Mouse (Mus musculus): ENCODE measurements at regions not wholly inside any gene's neighbourhood (a gene's known extent, or its start where the extent isn't known, plus 50 kb on each side); places are given as distances from the start of the nearest gene placed in this dataset.

DNA sequence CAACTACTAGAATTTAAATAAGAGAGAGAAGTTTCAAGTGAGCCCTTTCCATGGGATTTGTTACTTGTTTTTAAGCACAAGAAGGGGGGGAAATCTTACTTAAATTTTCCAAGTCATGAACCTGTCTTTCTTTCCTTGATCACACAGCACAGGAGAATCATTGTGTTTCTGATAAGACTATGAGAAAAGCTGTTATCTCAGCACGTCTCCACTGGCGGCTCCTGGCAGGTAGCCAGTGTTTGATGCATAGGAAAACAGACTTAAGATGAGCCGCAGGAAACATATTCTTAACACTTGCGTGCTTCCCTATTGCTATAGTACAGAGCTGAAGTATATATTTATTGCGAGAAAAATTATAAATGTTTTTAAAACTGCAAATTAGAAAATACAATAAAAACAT lies 920.3 kb downstream of the Efna5 start:
- peak; percentile 78 for DNase-seq (ENCODE audit: low read depth)
- TF ChIP-seq CTCF (IDR thresholded peaks at IDR 0.05; ENCODE audit: borderline replicate concordance, extremely low read depth, insufficient read depth, insufficient read length) (no peak), POLR2A (IDR thresholded peaks at IDR 0.05; ENCODE audit: borderline replicate concordance, extremely low read depth, insufficient read depth, insufficient read length, poor library complexity, severe bottlenecking) (no peak)

DNA sequence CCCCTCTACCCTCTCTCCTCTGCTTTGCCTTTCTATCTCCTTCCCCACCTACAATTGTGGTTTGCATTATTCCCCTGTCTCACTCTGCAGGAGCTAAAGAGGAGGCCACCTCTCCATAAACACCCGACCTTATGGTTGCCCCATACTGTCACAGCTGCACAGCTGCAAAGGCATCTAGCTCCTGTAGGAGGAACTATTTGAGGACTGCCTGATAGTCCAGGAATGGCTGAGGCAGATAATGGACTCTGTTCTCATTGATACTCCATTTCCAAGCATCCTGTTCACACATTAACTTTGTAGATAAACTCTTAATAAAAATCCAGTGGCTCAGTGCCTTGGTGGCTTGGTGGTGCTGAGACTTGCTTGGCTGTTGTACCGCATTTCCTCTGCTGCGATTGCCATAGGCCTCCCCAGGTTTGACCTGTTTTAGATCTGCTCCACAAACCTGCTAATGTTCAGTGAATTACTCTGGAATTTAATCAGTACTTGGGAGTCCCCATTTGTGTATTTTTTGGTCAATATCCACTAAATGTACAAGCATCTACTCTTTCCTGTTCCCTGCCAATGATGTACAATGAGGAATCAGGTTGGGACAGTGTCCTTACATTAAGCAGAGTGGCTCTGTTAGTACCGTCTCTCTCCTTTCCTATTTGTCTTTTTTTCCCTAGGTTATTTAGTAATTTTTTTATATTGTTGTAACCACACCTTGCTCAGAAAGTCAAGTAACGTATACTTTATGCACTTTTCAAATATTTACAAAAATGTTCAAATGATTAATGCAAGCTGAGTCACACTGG lies 920.9 kb downstream of the Efna5 start:
- DNase-seq (ENCODE audit: low read depth) = no peak
- TF ChIP-seq POLR2A (IDR thresholded peaks at IDR 0.05; ENCODE audit: borderline replicate concordance, extremely low read depth, insufficient read depth, insufficient read length, poor library complexity, severe bottlenecking) = no peak
- TF ChIP-seq CTCF (IDR thresholded peaks at IDR 0.05; ENCODE audit: borderline replicate concordance, extremely low read depth, insufficient read depth, insufficient read length) = no peak

DNA sequence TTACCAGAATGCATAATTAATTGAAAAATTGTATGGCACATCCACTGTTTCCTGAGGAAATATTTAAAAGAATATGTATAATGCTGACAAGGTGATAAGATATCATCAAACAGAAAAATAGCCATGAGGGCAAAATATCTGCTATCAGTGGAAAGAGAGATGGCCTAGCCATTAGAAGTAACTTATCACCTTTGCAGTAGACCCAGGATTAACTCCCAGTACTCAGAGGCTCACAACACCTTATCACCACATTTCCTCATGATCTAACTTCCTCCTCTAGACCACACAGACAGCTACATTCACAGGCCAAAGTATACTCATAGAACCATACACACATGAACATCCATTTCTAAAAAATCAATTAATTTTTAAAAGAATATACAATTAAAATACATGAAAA lies 963.4 kb downstream of the Efna5 start:
- DNase-seq (ENCODE audit: low read depth) = no peak
- no peak for TF ChIP-seq POLR2A (IDR thresholded peaks at IDR 0.05; ENCODE audit: borderline replicate concordance, extremely low read depth, insufficient read depth, insufficient read length, poor library complexity, severe bottlenecking)
- no peak for TF ChIP-seq CTCF (IDR thresholded peaks at IDR 0.05; ENCODE audit: borderline replicate concordance, extremely low read depth, insufficient read depth, insufficient read length)

DNA sequence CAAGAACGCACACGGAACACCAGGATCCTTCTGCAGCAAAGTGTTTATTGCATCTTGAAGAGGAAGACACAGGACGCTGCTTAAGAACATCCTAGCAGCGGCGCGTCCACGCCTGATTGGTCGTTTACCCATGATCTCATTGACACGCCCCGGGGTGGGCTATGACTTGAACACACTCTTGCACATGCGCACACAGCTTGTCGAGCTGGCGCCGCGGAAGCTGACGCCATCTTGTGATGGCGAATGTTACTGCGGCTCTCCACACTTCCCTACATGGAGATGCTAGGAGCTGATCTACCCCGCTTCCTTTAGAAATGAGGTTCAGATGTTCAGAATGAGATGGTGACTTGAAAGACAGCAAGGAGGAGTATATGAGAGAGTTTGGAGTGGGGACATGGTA lies 978.2 kb downstream of the Efna5 start:
- no peak for DNase-seq (ENCODE audit: low read depth)

DNA sequence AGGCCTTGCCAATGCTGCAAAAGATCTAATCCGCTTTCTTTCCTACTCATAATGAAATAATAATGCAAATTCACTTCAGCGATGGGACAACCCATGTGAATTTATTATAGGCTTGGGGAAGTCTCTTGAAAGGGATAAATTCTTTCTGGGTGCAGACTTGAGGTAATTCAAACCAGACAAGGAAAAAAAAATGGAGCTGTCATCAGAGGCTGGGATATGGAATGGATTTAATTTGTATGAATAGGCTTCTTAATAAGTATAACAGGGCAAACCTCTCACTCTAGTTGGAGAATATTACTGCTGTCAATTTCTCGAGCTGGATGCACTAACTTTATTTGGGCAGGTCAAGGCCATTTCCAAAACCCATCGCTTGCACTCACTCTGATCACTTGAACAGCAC lies 990.5 kb downstream of the Efna5 start:
- peak; percentile 14 for DNase-seq (ENCODE audit: low read depth)
- TF ChIP-seq POLR2A (IDR thresholded peaks at IDR 0.05; ENCODE audit: borderline replicate concordance, extremely low read depth, insufficient read depth, insufficient read length, poor library complexity, severe bottlenecking) (no peak), CTCF (IDR thresholded peaks at IDR 0.05; ENCODE audit: borderline replicate concordance, extremely low read depth, insufficient read depth, insufficient read length) (no peak)

More for the DNA sequence above, 978.2 kb downstream of the Efna5 start:
- TF ChIP-seq POLR2A (IDR thresholded peaks at IDR 0.05; ENCODE audit: borderline replicate concordance, extremely low read depth, insufficient read depth, insufficient read length, poor library complexity, severe bottlenecking) (no peak), CTCF (IDR thresholded peaks at IDR 0.05; ENCODE audit: borderline replicate concordance, extremely low read depth, insufficient read depth, insufficient read length) (no peak)

DNA sequence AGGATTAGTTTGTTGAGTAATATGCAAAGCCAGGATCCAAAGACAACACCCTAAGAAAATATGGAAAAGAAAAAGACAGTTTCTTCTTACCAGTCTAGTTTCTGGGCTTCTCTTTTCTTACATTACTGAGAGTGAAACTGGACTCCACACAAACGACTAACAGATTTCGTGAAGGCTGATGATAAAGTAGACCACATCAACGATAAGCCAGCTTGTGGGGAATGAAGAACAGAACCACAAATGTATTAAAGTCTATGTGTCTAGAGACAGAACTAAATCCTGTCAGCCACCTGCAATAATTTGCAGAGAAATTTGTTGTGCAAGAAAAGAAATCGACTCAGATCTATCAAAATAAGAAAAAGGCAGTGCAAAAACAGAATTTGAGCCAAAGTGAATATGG lies 1015.0 kb downstream of the Efna5 start:
- TF ChIP-seq CTCF (IDR thresholded peaks at IDR 0.05; ENCODE audit: borderline replicate concordance, extremely low read depth, insufficient read depth, insufficient read length) (no peak), POLR2A (IDR thresholded peaks at IDR 0.05; ENCODE audit: borderline replicate concordance, extremely low read depth, insufficient read depth, insufficient read length, poor library complexity, severe bottlenecking) (no peak)
- no peak for DNase-seq (ENCODE audit: low read depth)

DNA sequence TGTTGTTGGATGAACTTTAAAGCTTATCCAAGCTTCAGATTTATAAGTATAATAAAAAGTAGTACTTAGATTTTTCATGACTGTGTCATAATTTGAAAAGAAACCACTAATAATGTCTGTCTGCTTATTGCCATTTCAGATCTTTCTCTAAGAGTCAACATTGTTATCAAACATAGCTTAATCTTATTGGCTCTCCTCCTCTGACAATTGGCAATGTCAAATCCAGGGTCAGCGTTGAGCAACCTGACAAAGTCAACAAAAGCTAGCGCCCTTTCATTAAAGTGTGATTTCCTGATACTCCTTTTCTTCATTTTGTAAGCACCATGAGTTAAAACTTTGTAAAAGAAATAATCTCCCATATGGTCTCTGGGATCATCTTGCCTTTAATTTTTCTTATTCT lies 1018.7 kb downstream of the Efna5 start:
- TF ChIP-seq CTCF (IDR thresholded peaks at IDR 0.05; ENCODE audit: borderline replicate concordance, extremely low read depth, insufficient read depth, insufficient read length) (no peak), POLR2A (IDR thresholded peaks at IDR 0.05; ENCODE audit: borderline replicate concordance, extremely low read depth, insufficient read depth, insufficient read length, poor library complexity, severe bottlenecking) (no peak)
- DNase-seq (ENCODE audit: low read depth) = no peak

DNA sequence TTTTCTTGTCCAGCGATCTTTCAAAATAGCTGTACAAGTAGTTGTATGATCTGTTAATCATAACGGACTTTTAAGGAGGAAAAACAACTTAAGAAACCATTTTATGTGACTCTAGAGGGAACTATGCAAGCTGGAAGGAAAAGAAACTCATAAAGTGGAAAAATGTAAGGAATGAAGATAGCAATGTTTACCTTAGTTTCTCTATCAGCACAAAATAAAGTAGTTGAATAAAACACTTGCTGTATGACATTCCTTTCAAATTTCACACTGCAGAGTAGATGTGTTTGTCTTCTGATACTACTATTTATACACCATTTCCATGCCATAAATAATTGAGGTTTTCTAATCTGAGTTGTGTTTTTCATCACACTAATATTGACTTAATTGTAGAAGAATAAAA lies 1043.6 kb downstream of the Efna5 start:
- DNase-seq (ENCODE audit: low read depth) = no peak
- TF ChIP-seq POLR2A (IDR thresholded peaks at IDR 0.05; ENCODE audit: borderline replicate concordance, extremely low read depth, insufficient read depth, insufficient read length, poor library complexity, severe bottlenecking) (no peak), CTCF (IDR thresholded peaks at IDR 0.05; ENCODE audit: borderline replicate concordance, extremely low read depth, insufficient read depth, insufficient read length) (no peak)

DNA sequence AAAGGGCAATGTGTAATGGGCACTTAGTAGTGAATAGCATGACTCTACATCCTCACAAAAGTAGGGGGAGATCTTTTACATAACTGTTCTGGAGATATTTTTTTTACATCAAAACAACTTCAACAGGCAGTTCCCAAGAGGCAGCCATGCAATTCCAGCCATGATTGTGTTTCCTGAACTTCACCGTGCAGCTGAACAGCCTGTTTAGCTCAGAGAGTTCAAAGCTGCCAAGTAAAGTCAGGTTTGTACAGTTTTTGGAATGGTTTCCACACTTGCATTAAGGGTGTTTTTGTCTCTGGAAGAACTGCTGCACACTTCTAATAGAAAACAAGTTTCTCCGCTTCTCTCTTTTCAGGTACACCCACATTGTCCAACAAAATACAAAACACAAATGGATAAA lies 1065.6 kb downstream of the Efna5 start:
- no peak for TF ChIP-seq CTCF (IDR thresholded peaks at IDR 0.05; ENCODE audit: borderline replicate concordance, extremely low read depth, insufficient read depth, insufficient read length)

DNA sequence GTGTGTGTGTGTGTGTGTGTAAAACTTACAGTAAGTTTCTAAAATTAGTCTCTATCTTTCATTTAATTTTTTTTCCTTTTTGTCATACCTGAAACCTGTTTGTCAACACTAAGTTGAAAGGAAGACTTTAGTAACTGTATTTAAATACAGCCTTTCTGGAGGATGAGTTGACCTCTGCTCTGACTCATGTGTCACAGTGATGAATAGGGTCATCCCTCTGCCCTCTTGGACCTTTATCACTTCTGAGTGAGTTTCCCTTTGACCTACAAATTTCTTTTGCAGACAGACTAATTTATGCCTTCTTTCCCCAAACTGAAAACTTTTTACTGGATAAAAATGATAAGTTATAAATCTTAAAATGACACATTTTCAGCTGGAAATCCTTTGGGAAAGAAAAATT lies 1112.8 kb downstream of the Efna5 start:
- TF ChIP-seq POLR2A (IDR thresholded peaks at IDR 0.05; ENCODE audit: borderline replicate concordance, extremely low read depth, insufficient read depth, insufficient read length, poor library complexity, severe bottlenecking) = no peak
- no peak for TF ChIP-seq CTCF (IDR thresholded peaks at IDR 0.05; ENCODE audit: borderline replicate concordance, extremely low read depth, insufficient read depth, insufficient read length)
- DNase-seq (ENCODE audit: low read depth) = no peak

More for the DNA sequence above, 1065.6 kb downstream of the Efna5 start:
- peak; percentile 1 for DNase-seq (ENCODE audit: low read depth)

DNA sequence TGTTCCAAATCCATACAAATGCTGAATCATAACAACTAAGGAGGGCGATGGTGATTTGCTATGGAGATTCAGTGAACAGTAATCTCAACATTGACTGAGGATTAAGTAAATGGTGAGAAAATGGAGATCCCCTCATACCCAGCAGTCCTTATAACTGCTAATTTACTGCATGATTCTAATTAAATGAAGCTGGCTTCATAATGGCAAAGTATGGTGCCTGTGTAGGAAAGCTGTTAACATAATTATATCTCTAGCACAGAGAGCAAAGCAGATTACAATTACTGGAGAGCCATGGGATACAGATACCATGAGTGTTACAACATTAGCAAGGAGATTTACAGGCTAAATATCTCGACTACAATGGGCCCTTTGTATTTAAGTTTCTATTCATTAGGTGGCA lies 1116.0 kb downstream of the Efna5 start:
- DNase-seq (ENCODE audit: low read depth) = peak; percentile 73

More for the DNA sequence above, 1116.0 kb downstream of the Efna5 start:
- TF ChIP-seq CTCF (IDR thresholded peaks at IDR 0.05; ENCODE audit: borderline replicate concordance, extremely low read depth, insufficient read depth, insufficient read length) = no peak
- no peak for TF ChIP-seq POLR2A (IDR thresholded peaks at IDR 0.05; ENCODE audit: borderline replicate concordance, extremely low read depth, insufficient read depth, insufficient read length, poor library complexity, severe bottlenecking)

All from brain, embryonic 14.5 days (tissue).